Mouse (Mus musculus): ENCODE results near the gene N4bp2l1. TPM values are rescaled to one million over a fixed set of nuclear protein-coding genes. Genes with fewer than 3 reads are reported as not detected.
A peak's percentile ranks its signal among the peaks of the same experiment; 100 is the strongest.

N4bp2l1 gene
- polyA plus RNA-seq, 1 experiment from 2014 or later: 48.6 TPM

DNA sequence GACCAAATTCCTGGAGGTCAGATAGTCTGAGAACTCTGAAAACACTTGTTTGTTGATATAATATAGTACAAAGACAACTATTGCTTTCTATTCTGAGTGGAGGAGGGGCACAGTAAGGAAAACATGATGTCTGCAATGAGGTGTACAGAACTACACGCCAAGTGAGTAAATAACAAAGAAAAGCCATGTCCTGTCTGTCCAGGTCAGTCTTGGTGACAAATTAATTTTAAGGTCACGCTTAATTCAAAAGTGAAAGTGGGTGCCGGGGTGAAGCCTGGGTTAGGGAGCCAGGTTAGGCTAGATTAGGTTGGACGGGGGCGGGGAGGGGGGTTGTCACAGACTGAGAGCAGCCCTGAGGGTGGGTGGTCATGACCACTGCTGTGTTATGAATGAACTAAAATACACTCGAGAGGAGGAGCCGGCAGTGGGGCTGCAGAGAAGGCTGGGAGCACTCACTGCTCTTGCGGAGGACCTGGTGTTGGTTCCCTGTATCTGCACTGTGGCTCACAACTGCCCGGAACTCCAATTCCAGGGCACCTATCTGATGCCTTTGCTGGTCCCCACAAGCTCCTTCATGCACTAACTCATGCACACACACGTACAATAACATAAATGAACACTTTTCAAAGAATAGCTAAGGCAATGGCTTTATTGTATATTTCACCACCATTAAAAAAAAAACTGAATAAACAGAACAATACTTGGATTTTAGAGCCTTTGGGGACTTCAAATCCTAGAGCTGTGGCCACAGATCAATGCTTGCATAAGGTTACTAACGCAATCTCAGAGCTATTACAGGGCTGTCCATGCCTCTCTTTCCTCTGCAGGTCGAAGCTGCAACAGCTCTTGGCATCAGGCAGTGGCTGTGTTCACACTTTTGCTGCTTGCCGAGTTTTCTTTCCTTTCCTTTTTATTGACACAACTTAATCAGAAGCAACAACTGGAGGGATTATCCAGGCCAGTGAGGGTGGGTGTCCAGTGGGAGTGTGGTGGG is 2.6 kb upstream of the N4bp2l1 start:
- DNase-seq (ENCODE audit: low spot score): no peak

DNA sequence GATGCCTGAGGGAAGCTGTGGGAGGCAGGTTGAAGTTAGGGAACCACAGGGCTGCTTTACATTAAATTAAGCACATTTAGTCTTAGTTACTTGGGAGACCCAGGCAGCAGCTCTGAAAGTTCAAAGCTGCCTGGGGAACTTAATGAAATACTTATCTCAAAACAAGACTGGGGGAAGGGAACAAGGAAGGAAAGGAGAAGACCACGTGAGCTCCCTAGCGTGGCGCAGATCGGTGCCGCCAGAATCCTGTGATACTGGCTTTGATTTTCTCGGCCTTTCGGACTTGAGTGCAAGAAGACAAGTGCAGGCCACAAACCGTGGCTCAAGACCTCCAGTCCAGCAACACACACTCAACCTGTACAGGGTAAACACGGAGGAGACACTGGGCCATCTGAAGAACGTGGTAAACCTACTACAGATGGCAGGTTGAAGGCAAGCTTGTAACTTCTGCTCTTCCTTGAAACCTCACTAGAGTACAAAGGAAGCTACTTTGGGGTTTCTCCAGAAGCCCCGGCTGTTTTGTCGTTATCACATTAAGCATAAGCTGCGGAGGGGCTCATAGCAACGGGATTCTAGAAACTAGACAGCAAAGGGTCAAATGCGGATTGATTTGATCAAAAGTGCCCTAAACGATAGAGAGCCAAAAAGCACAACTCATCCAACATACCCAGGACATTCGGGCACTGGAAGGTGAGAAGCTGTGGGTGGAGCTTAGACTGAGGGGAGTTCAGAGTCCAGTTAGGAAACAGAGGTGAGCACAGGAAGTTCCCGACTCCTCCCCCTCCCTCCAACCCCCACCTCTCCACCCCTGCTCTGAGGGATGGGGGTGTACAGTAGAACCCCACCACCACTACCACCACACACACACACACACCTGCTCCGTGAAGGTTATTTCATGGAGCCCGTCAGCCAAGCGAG is 1.5 kb upstream of the N4bp2l1 start:
- DNase-seq (ENCODE audit: low spot score): peak; percentile 61

DNA sequence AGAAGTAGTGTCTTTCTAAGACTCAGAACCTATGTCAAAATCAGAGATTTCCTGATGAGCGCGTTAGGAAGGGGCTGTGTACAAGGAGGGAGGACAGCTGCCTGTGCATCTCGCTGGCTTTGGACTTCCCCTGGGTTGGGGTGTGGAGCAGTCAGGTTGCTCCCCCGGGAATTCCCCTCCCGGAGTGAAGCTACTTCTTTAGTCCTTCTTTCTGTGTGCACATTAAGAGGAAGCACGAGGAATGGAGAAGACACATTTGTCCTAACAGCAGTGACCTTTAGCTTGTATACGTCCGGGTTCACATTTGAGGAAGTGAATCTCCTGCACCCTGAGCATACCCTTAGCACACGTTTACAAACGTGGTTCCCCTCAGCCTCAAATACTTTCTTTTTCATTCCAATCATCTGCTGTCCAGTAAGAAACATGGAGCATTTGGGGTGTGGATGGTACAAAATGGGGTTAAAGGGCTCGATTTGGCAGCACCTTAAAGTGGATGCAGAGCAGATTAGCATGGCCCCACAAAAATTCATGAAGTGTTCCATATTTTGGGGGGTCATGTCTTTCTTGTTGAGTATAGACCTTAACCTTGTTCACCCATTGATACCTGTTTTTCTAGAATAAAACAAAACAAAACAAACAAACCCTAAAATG is 1.5 kb downstream of the N4bp2l1 start:
- no peak for DNase-seq (ENCODE audit: low spot score)

DNA sequence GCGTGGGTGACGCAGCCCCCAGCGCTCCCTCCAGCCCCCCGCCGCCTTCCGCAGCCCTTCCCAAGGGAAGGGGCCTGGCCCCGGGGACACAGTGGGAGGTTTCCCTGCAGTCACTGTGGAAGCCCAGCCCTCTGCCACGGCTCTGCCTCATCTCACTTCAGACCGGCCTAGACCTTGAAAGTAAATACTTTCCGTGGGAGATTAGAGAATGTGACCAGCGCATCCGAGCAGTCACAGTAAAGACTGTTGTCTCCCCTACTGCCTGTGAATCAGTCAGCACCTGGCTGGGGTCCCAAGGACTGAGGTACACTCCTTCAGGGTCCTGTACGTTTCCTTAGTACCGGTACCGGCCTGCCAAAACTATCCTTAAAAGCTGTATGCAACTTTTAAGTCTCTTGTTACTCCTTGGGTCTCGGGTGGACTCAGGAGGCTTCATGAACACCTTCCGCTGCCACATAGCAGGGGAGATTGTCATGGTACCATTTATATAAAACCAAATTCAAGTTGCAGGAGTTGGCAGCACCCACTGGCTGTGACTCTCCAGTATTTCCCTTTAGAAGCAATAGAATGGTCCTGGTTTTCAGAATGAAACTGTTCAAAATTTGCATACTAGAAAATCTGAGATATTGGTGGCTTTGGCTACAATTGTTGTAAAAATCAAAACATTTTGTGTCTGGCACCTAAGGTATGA is 2.2 kb downstream of the N4bp2l1 start:
- DNase-seq (ENCODE audit: low spot score): no peak

DNA sequence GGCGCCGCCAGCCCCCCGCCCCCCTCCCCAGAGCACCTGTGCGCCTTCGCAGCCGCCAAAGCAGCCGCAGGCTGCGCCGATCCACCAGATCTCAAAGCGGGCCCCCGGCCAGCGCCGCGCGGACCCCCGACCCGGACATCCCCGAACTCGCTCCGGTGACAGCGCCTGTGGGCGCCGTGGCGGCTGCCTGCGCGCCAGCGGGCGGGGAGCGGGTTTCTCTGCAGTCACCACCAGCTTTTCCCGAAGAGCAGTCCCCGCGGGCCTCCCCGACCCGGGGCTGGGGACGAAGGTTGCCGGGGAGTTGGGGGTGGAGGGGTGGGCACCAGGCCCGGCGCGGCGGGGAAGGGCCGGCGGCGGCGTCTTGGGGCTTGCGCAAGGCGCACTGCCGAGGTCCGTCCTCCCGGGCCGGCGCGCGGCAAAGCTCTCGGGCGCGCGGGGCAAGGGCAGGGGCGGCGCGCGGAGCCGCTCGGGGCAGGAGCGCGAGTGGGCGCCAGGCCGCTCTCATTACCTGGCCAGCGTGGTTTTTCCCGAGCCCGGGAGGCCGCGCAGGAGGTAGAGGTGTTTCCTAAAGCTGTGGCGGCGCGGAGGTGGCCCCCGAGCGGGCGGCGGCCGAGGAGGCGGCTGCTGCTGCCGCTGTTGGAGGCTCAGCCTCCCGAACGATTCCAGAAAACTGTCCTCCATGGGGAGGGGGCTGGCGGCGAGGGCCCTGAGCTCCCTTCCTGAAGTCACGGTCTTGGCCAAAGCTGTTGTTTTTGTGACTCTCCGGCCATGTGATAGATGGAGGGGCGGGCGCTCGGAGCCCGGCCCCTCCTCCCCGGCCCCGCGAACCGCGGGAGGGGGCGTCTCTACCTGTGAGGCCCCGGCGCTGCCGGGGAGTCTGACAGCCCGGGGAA is 3.0 kb downstream of the N4bp2l1 start:
- peak; percentile 62 for DNase-seq (ENCODE audit: low spot score)

DNA sequence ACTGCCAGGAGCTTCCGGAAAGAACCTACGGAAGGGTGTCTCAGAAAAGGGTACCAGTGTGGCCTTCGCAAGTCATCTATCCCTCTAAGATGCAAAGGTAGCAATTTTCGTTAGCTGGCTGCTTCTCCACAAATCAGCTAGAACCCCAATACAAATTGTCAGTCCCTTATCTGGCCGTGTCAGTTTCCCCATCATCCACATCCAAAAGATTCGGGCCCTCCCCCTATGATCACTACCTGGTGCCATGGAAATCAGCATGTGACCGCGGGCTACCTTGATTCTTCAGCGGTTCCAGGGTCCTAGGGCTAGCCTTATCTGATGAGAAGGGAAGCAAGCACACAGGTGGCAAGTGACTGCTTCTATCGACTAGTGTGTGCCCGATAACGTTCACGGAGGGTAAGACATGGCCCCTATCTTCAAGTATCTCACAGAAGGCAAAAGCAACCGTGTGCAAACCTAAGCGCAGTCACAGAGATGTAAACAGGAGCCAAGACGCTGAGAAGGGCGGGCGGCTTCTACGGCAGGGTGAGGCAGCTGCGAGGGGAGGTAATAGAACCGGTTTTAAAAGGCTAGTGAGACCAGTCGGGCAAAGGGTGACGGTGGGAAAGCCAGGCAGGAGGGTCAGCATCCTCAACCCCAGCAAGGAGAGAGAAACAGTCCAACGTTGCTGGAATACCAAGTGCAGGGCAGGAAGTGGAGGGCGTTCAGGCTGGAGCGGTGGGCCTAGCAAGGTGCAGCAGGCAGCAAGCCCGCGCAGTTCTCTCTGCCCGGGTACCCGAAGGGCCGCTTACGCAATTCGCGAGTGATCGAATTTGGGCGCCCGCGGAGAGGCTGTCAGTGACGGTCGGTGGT is 3.9 kb downstream of the N4bp2l1 start:
- peak; percentile 63 for DNase-seq (ENCODE audit: low spot score)

DNA sequence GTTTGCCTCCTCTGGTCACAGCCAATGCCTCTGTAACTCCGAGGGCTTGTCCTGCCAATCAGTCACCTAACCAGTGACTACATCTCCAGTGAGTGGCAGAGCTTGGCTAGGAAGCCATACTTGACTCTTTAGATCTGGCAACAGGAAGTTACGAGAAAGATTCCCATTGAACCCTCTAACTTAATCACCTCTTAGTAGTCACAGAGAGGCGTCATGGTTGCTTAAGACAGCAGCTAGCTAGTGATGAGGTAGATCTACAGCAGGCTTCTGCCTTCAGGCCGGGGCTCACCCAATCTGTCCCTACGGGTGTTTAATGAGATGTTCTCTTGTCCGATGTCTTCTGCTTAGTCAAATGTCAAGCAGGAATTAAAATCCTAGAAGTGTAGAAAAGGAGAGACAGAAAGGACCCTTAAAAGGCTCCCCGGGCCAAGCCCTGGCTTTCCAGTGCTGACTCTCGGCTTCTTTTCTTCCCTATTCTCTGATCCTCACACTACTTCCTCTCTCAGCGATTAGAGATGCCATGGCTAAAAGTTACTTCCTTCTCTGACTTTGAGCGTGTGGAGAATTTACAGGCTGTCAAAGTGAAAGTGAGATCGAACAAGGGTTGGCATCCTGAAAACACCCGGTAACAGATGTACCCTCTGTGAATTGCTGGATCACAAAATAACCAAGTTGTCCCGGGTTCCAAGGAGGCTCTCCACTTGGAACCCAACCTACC is 4.6 kb downstream of the N4bp2l1 start:
- peak; percentile 42 for DNase-seq (ENCODE audit: low spot score)

DNA sequence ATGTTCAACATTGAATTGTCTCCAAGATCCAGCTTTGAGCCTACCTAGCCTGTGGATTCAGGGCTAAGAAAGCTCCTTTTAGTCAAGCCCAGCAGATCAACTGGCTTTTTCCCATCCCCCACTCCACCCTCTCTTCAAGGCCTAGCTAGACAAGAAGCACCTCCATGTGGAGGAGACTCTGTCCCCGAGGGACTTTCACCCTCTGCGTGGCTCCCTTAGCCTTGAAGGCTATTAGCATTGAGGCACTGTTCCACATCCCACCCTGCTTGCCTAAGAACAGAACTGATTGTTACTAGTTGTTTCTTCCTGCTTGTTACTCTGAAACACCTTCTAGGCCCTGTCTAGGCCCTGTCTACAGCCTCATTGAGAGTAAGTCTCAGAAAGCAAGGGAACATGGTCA is 7.0 kb downstream of the N4bp2l1 start:
- no peak for DNase-seq (ENCODE audit: low spot score)

DNA sequence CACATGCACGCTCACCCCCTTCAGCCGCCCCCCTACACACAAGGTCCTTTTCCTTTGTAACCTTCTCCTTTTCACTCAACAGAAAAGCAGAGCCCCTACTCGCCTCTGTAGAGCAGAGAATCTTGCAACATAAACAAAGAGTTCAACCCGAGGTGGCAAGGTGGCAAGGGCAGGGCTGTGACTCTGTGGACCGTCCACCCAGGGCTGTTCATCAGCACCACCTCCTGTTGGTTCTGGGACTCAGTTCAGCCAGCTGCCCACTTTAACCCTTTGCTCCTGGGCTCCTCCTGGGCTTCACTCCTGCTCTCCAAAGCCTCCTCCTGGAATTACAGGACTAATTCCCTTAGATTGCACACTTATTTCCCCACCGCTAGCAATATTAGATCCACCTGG is 12.7 kb downstream of the N4bp2l1 start:
- no peak for DNase-seq (ENCODE audit: low spot score)

DNA sequence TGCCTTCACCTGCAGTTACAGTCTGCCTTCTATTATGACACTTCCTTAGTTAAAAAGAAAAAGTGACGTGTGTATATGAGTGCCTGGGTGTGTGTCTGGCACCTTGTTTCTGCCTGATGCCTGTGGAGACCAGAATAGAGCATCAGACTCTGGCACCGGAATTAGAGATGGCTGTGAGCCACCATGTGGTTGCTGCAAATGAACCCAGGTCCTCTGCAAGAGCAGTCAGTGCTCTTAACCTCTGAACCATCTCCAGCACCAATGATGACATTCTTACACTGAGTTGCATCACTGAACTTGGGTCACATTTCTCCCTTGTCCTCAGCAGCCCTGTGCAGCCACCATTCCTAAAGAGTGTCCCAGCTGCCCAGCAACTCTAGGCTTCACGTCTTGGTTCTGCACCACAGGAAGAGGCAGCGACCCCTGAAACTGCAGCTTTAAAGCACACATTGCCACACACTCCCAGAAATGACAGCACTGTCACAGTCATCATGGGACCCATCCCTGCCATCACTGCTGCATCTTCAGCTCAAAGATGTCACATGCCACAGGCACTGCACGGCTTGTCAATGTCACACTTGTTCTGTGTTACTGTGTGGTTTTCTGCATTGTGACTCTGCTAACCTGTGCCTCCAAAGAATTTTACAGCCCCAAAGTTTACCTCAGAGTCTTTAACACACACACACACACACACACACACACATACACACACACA is 13.2 kb downstream of the N4bp2l1 start:
- no peak for DNase-seq (ENCODE audit: low spot score)

DNA sequence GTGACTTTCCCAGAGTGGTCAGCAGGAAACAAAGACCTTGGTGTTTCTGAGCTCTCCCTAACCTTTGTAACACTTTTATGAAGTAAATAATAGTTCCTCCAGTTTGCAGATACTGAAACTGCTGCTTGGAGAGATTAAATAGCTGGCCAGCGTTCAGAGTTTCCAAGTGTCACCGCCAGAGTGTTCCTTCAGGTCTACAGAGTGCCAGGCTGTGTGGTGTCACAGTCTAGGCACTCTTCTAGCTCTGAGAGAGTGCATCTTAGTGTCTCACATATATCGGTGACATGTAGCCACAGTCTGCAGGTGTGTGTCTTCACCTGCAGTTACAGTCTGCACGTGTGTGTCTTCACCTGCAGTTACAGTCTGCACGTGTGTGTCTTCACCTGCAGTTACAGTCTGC is 13.8 kb downstream of the N4bp2l1 start:
- no peak for DNase-seq (ENCODE audit: low spot score)

DNA sequence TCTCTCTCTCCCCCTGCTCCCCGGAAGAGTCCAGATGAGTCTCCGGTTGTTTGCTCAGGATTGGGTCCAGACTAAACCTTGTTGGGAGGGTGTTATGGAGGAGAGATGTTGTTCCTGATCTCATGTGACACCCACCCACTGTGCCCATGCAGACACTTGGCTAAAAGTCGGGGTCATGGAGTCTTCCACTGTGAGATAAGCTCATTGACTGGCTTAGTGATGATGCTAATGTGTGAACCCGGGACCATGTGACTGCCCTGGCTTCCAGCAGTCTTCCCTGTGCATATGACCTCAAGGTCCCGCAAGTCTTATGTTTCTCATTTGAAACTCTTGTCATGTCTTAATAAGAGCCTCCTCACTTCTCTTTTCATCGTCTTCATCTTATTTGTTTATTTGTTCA is 15.8 kb downstream of the N4bp2l1 start:
- no peak for DNase-seq (ENCODE audit: low spot score)

DNA sequence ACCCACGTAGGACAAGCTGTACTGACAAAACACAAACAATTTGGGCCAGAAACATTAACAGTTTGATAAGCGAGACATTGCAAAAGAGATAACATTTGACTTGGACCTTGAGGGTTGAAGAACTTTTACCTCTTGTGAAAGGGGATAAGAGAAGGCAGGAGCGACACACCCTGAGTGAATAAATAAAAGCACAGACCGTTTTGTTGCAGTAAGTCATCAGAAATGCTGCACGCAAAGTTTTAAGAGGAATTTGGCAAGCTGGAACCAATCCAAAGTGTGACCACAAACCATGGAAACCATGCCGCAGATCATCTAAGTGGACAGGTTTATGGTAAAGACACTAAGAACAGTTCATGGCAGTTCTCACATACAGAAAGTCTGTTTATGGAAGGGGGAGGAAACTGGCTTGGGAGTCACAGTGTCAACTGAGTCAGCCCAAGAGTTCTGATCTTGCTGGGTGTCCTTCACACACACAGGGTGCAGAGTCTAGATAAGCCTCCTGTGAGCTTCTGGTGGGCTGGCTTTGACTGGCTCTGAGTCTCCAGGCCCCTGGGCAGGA is 18.3 kb downstream of the N4bp2l1 start:
- no peak for DNase-seq (ENCODE audit: low spot score)

DNA sequence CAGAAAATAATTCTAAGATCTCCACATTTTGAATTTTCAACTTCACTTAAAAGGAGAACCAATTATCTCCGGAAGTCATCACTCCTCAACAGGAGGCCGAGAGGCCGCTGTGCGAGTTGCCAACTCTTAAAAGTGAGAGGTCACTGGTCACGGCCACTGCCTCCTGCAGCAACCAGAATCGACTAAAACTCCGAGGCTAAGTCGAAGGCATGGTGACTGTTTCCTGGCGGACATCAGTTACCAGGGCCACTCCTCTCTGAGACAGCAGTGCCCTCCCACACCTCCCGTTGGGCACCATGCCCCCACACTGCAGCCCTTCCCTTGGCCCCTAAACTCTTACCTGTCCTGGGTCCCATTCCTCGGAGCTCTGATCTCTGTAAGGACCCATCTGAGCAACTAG is 20.2 kb downstream of the N4bp2l1 start:
- no peak for DNase-seq (ENCODE audit: low spot score)

DNA sequence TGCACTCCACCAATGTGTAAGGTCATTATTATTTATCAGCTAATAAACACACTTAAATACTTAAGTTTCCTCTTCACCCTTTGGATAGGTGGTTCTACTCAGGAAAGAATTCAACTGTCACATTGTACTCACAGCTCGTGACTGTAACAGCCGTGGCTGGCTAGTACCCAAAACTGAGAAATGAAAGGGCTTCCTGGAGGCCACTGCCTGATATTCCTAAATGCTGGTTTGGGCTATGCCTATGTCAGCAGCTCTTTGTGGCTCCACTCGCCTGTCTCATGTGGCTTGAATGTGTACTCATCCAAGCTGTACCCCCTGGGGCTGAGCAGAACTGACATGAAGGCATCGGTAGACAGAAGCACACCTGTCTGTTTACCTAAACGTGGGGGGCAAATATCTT is 22.1 kb downstream of the N4bp2l1 start:
- no peak for DNase-seq (ENCODE audit: low spot score)

DNA sequence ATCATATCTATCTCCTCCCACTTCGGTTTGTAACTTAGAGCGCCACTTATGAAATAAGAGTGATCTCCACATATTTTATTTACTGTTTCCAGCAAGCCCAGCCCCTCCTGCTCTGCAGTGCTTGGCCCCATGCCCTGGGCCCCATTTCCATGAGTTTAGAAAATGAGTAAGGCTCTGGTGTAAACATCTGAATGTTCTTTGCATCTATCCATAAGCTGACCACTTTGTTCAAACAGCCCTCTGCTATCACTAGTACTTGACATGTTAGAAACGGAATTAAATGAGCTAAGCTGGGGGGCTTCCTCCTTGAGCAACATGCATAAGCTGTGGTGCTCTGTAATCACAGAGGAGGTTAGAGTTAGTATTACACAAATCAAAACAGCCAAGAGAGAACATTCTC is 22.6 kb downstream of the N4bp2l1 start:
- no peak for DNase-seq (ENCODE audit: low spot score)

DNA sequence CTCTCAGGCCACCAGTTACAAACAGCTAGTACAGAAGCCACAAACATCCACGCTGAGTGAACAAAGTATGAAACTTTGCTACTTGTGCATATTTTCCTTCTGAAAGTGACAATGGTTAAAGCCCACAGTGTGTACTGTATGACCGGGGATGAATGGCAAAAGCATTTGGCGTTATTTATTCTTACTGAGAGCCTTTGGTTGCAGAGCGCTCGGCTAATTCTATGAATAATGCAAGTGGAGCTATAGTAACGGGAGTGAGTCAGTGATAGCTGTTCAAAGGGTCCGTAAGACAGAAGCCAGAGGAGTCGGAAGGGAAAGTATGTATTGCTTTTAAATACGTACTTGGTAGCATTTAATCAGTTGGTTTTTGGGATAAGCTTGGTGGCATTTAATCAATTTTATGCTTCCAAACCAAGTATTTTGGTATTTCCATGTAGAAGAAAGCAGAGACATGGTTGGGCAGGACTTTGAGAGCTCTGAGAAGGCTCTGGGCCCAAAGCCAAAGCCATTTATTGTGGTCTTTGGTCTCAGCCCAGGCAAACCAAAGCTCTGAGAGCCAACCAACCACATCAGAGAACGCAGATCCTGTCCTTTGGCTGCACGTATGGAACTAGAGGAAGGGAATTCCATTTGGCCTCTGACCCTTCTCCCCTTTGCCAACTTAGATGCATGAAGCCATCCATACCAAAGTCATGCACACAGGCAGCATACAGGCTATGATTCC is 26.3 kb downstream of the N4bp2l1 start:
- DNase-seq (ENCODE audit: low spot score): no peak

Measured in thymus, postnatal 0 days (tissue).